Mouse (Mus musculus) v-Abl transformed pro-B cells (cell line): ENCODE measurements around the gene Casc3.

Experiments
- in situ Hi-C, 2 experiments: fragments of 400-800 bp; cut with MboI; formaldehyde crosslinking; loops; one replicate each; pipeline ENCODE4 v1.15.1; 2025; ENCODE audit not compliant: unreplicated experiment in 2 of 2

Casc3 gene

GRCm38 (mm10) chr11:98804605-98805004, at the start of gene Casc3:
Gene Casc3 (plus strand): TSS chr11:98804905.
- in situ Hi-C loops, result no loop called here

- in situ Hi-C loops, result no loop called here
Observed at GRCm38 (mm10) chr11:98755726-98756380, 48.9 kb upstream of the Casc3 start.

- in situ Hi-C loops, result no loop called here
Observed at GRCm38 (mm10) chr11:98756711-98757110, 48.0 kb upstream of the Casc3 start.

GRCm38 (mm10) chr11:98761939-98762338, 42.8 kb upstream of the Casc3 start:
- in situ Hi-C loops, result no loop called here

- in situ Hi-C loops, result no loop called here
Observed at GRCm38 (mm10) chr11:98762756-98763501, 41.8 kb upstream of the Casc3 start.

GRCm38 (mm10) chr11:98763502-98763861, 41.2 kb upstream of the Casc3 start:
- in situ Hi-C loops, result no loop called here

GRCm38 (mm10) chr11:98764091-98764490, 40.6 kb upstream of the Casc3 start:
- in situ Hi-C loops, result no loop called here

GRCm38 (mm10) chr11:98764746-98765145, 40.0 kb upstream of the Casc3 start:
- in situ Hi-C loops, result no loop called here

- in situ Hi-C loops, result no loop called here
Observed at GRCm38 (mm10) chr11:98765421-98766309, 39.0 kb upstream of the Casc3 start.

GRCm38 (mm10) chr11:98766346-98766745, 38.4 kb upstream of the Casc3 start:
- in situ Hi-C loops, result no loop called here

- in situ Hi-C loops, result no loop called here
Observed at GRCm38 (mm10) chr11:98766816-98767215, 37.9 kb upstream of the Casc3 start.

GRCm38 (mm10) chr11:98767276-98767675, 37.4 kb upstream of the Casc3 start:
- in situ Hi-C loops, result no loop called here

GRCm38 (mm10) chr11:98767713-98768112, 37.0 kb upstream of the Casc3 start:
- in situ Hi-C loops, result no loop called here

- in situ Hi-C loops, result no loop called here
Observed at GRCm38 (mm10) chr11:98768127-98769006, 36.3 kb upstream of the Casc3 start.

- in situ Hi-C loops, result no loop called here
Observed at GRCm38 (mm10) chr11:98769007-98769954, 35.4 kb upstream of the Casc3 start.

GRCm38 (mm10) chr11:98770096-98770975, 34.4 kb upstream of the Casc3 start:
- in situ Hi-C loops, result no loop called here

GRCm38 (mm10) chr11:98771131-98771530, 33.6 kb upstream of the Casc3 start:
- in situ Hi-C loops, result no loop called here

- in situ Hi-C loops, result no loop called here
Observed at GRCm38 (mm10) chr11:98771844-98772525, 32.7 kb upstream of the Casc3 start.
